Mouse (Mus musculus) limb, embryonic 15.5 days (tissue): Measurements from ENCODE around the gene Gngt2. TPM values are rescaled to one million over a fixed set of nuclear protein-coding genes. Genes with fewer than 3 reads are reported as not detected.

Source experiments
- ATAC-seq: fragments of 200-750 bp; cut with Nextera tagmentation; 2 replicates; pipeline ENCODE4 v1.8.0; 2017; ENCODE audit warnings: low read depth, moderate TSS enrichment; ENCODE audit not compliant: insufficient number of reproducible peaks, low FRiP score, low TSS enrichment
- H3K27ac ChIP-seq: fragments of 300-500 bp; sonication (generic); 2 replicates; pipeline ENCODE4 v1.5.1; 2015; ENCODE audit warnings: moderate library complexity, mild to moderate bottlenecking, inconsistent platforms
- H3K27me3 ChIP-seq: fragments of 300-500 bp; sonication (generic); 2 replicates; pipeline ENCODE4 v1.6.1; 2015; ENCODE audit warnings: inconsistent platforms
- H3K36me3 ChIP-seq: fragments of 300-500 bp; sonication (generic); 2 replicates; pipeline ENCODE4 v1.6.1; 2015; ENCODE audit warnings: inconsistent platforms
- H3K4me1 ChIP-seq: fragments of 300-500 bp; sonication (generic); 2 replicates; pipeline ENCODE4 v1.6.1; 2015; ENCODE audit warnings: inconsistent platforms
- H3K4me2 ChIP-seq: fragments of 300-500 bp; sonication (generic); 2 replicates; pipeline ENCODE4 v1.6.1; 2015; ENCODE audit warnings: mild to moderate bottlenecking, inconsistent platforms
- H3K4me3 ChIP-seq: fragments of 300-500 bp; sonication (generic); 2 replicates; pipeline ENCODE4 v1.5.1; 2015; ENCODE audit warnings: mild to moderate bottlenecking, inconsistent platforms
- H3K9ac ChIP-seq: fragments of 300-500 bp; sonication (generic); 2 replicates; pipeline ENCODE4 v1.6.1; 2015; ENCODE audit warnings: inconsistent platforms
- H3K9me3 ChIP-seq: fragments of 300-500 bp; sonication (generic); 2 replicates; pipeline ENCODE4 v1.6.1; 2016; ENCODE audit warnings: inconsistent platforms
- WGBS: fragments of 180-500 bp; shearing (Covaris S2); methylation state at CpG from one replicate; pipeline ENCODE4 v1.1.7; 2015; 5-methylcytosine and 5-hydroxymethylcytosine counted together
- polyA plus RNA-seq: library from polyadenylated mRNA; unstranded; fragments of >200 nt; fragmentation: Nextera tagmentation; extraction: Ambion mirVana; gene quantifications from 2 replicates; pipeline ENCODE4 v1.2.1, GENCODE M21; 2015

The Gngt2 gene
- 16.9 and 18.7 TPM in 2 replicates for polyA plus RNA-seq

DNA sequence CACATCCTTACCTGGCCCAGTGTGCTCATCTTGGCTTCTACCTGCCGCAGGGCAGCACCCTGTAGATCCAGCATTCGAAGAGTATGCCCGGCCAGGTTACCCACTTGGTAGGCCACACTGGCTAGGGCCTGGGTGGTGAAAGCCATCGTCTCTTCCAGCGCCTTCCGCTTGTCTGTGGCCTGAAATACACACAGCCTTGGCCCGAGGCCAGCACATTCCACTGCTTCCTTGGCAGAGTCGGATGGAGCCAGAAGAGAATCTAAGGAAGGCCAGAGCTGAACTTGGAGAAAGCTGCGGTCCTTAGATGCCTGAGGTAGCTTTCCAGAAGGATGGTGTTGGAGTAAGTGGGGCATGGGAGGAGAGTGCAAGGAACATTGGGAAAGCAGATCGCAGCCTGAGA lies at the start of gene Gngt2:
Gene Gngt2 (plus strand): TSS at position 158 of the 400 bp plus-strand sequence.
- Histone ChIP-seq H3K27ac (peak within 1 kb of the TSS; percentile 34), H3K9me3 (no peaks in the 10 kb centered on the region), H3K27me3 (peaks cover 59% of the 10 kb centered on the region), H3K9ac (no peak within 1 kb of the TSS), H3K4me1 (peaks cover 58% of the 10 kb centered on the region), H3K4me3 (no peak within 1 kb of the TSS), H3K36me3 (no peaks in the 10 kb centered on the region), H3K4me2 (0 out of 2 replicates have a peak within 1 kb of the TSS, but pooled peaks have one; percentile 6)
- 37% methylated on average over 10 of the region's 10 CpGs for WGBS
- ATAC-seq: no peak

GRCm38 (mm10) chr11:95789451-95789891 lies 47.5 kb upstream of the Gngt2 start:
- Histone ChIP-seq H3K4me2 (no peak overlapping the region), H3K9me3 (no peaks in the 10 kb centered on the region), H3K36me3 (no peaks in the 10 kb centered on the region), H3K4me3 (no peak overlapping the region), H3K4me1 (no peaks in the 10 kb centered on the region), H3K27me3 (no peaks in the 10 kb centered on the region), H3K27ac (no peak overlapping the region), H3K9ac (no peak overlapping the region)
- WGBS: 75% methylated on average over 8 of the region's 8 CpGs
- ATAC-seq: no peak

- 62% methylated on average over 13 of the region's 13 CpGs for WGBS
- H3K9me3 ChIP-seq: no peaks in the 10 kb centered on the region
These were observed 45.2 kb upstream of the Gngt2 start for GRCm38 (mm10) chr11:95791787-95792186.

GRCm38 (mm10) chr11:95792950-95793509 lies 44.0 kb upstream of the Gngt2 start:
- 93% methylated on average over 8 of the region's 8 CpGs for WGBS
- peaks cover 16% of the 10 kb centered on the region for H3K27me3 ChIP-seq

More at GRCm38 (mm10) chr11:95791787-95792186, 45.2 kb upstream of the Gngt2 start:
- peaks cover 8% of the 10 kb centered on the region for H3K4me1 ChIP-seq
- H3K4me2 ChIP-seq: no peak overlapping the region
- no peak overlapping the region for H3K9ac ChIP-seq
- peaks cover 8% of the 10 kb centered on the region; the same call in 1 of the 2 replicates for H3K27me3 ChIP-seq
- H3K36me3 ChIP-seq: no peaks in the 10 kb centered on the region
- H3K4me3 ChIP-seq: no peak overlapping the region
- H3K27ac ChIP-seq: no peak overlapping the region
- no peak for ATAC-seq

GRCm38 (mm10) chr11:95794201-95794600 lies 42.8 kb upstream of the Gngt2 start:
- H3K9me3 ChIP-seq: no peaks in the 10 kb centered on the region
- 55% methylated on average over 5 of the region's 5 CpGs for WGBS
- peaks cover 13% of the 10 kb centered on the region for H3K4me1 ChIP-seq
- no peak overlapping the region for H3K4me2 ChIP-seq
- H3K27ac ChIP-seq: no peak overlapping the region
- H3K9ac ChIP-seq: no peak overlapping the region
- H3K4me3 ChIP-seq: no peak overlapping the region
- ATAC-seq: no peak
- H3K36me3 ChIP-seq: no peaks in the 10 kb centered on the region
- peaks cover 16% of the 10 kb centered on the region for H3K27me3 ChIP-seq

More at GRCm38 (mm10) chr11:95792950-95793509, 44.0 kb upstream of the Gngt2 start:
- no peaks in the 10 kb centered on the region for H3K9me3 ChIP-seq
- no peak overlapping the region for H3K4me3 ChIP-seq
- peaks cover 13% of the 10 kb centered on the region for H3K4me1 ChIP-seq
- H3K4me2 ChIP-seq: no peak overlapping the region
- ATAC-seq: no peak
- H3K36me3 ChIP-seq: no peaks in the 10 kb centered on the region
- H3K9ac ChIP-seq: no peak overlapping the region
- no peak overlapping the region for H3K27ac ChIP-seq

DNA sequence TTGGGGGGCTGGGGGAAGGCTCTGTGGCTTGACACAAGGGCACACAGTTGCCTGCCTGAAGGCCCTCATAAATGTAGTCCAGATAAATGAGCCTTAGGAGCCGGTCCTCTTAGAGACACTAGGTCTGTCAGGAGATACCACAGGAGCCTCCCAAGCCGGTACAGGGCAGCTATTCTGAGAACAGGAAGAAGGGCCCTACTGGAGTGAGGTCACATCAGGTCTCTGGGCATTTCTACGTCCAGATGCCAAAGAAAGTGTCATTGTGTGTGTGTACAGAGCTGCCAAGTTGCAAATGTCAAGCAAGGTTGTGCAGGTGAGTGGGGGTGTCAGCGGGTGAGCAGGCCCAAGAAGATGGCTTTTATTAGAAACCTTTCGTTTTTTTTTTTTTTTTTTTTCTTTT lies 41.4 kb upstream of the Gngt2 start:
- WGBS: 48% methylated on average over 5 of the region's 5 CpGs
- no peak for ATAC-seq
- H3K36me3 ChIP-seq: no peaks in the 10 kb centered on the region

DNA sequence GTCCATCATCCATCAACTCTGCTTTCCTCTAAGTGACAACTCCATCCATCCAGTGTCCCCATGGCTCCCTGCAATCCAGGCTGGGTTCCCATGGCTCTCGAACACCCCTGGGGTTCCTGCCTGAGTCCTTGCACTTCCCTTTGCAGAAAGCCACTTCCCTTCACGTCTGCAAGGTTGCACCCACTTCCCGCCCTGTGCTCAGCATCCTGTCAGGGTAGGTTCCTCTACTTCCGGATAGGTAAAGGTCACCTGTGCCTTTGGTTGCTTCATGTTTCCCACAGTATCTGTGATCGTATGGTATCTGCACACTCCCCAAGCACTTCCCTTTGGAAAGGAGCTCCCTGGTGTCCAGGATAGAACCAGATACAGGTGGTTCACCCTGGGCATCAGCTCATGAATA lies 32.0 kb upstream of the Gngt2 start:
- Histone ChIP-seq H3K27ac (no peak overlapping the region), H3K9ac (no peak overlapping the region), H3K36me3 (no peaks in the 10 kb centered on the region), H3K27me3 (no peaks in the 10 kb centered on the region), H3K4me1 (no peaks in the 10 kb centered on the region), H3K9me3 (no peaks in the 10 kb centered on the region), H3K4me3 (no peak overlapping the region), H3K4me2 (no peak overlapping the region)
- WGBS: 71% methylated on average over 5 of the region's 5 CpGs
- no peak for ATAC-seq

More for the DNA sequence above, 41.4 kb upstream of the Gngt2 start:
- Histone ChIP-seq H3K9ac (no peak overlapping the region), H3K9me3 (no peaks in the 10 kb centered on the region), H3K4me2 (no peak overlapping the region), H3K27me3 (peaks cover 16% of the 10 kb centered on the region), H3K27ac (no peak overlapping the region), H3K4me3 (no peak overlapping the region), H3K4me1 (peaks cover 13% of the 10 kb centered on the region)

GRCm38 (mm10) chr11:95805527-95805926 lies 31.5 kb upstream of the Gngt2 start:
- Histone ChIP-seq H3K27ac (no peak overlapping the region), H3K4me1 (no peaks in the 10 kb centered on the region), H3K9me3 (no peaks in the 10 kb centered on the region), H3K27me3 (no peaks in the 10 kb centered on the region), H3K4me3 (no peak overlapping the region), H3K4me2 (no peak overlapping the region), H3K36me3 (no peaks in the 10 kb centered on the region), H3K9ac (no peak overlapping the region)
- ATAC-seq: no peak
- 31% methylated on average over 3 of the region's 3 CpGs for WGBS

DNA sequence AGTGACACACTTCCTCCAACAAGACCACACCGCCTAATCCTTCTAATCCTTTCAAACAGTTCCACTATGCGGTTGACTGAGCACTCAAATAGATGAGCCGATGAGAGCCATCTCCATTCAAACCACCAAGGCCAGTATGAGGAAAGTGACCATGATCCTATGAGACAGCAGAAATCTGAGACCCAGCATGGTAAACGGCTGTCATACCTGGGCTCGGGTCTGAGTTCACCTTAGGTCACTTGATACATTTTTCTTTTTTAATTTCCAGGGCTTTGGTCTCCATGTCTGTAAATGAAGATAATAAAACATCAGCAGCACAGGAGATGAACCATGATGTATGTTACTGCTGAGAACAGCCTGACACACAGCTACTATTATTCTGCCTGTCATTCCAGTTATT lies 29.1 kb upstream of the Gngt2 start:
- H3K4me3 ChIP-seq: no peak overlapping the region
- no peaks in the 10 kb centered on the region for H3K4me1 ChIP-seq
- 94% methylated on average over 5 of the region's 5 CpGs for WGBS
- no peak overlapping the region for H3K27ac ChIP-seq
- H3K9ac ChIP-seq: no peak overlapping the region
- H3K9me3 ChIP-seq: no peaks in the 10 kb centered on the region
- ATAC-seq: no peak
- no peaks in the 10 kb centered on the region for H3K36me3 ChIP-seq
- H3K27me3 ChIP-seq: no peaks in the 10 kb centered on the region
- H3K4me2 ChIP-seq: no peak overlapping the region

DNA sequence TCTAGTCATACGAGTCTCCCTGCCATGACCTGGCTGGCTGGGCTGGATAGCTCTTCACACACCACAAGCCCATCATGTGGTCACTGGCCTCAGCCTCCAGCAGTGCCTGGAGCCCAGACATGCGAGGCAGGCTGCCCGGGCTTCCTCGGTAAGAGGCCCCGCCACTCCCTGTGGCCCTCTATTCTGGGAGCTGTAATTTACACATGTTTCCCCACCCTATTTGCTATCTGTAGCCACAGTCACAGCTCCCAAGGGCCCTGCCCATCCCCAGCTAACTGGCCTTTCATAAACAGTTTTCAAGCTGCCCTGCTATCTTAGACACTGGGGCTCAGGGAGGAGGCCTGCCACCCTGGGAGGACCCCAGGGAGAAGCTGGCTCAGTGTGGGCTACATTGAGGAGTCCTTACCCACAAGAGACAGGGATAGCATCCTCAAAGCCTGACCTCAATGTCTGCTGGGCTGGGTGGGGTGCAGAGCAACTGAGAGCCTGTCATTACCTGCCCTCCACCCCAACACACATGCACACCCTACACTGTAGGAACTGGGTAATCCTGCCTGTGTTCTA lies 28.5 kb upstream of the Gngt2 start:
- no peak overlapping the region for H3K9ac ChIP-seq
- no peaks in the 10 kb centered on the region for H3K36me3 ChIP-seq
- no peak overlapping the region for H3K4me3 ChIP-seq
- ATAC-seq: peak; percentile 52; the same call in 1 of the 2 replicates
- no peaks in the 10 kb centered on the region for H3K27me3 ChIP-seq
- no peaks in the 10 kb centered on the region for H3K9me3 ChIP-seq
- no peaks in the 10 kb centered on the region for H3K4me1 ChIP-seq
- H3K27ac ChIP-seq: no peak overlapping the region
- no peak overlapping the region for H3K4me2 ChIP-seq
- 62% methylated on average over 5 of the region's 5 CpGs for WGBS

DNA sequence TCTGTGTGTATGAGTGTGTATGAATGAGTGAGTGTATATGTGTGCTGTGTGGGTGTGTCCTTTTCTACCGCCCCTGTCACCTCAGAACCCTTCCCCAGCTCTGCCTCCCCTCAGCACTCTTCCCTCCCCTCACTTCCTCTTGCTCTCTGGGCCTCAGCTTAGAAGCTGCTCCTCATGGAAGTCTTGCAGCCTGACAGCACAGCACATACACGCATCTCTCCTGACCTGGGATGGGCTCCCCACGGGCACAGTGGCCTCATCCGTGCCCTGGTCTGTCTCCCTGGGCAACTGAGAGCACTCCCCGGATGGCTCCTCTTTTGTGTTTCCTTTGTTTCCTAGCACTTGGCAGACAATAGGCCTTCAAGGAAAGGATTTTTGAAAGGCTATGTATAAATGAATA lies 27.4 kb upstream of the Gngt2 start:
- no peak overlapping the region for H3K4me2 ChIP-seq
- H3K9me3 ChIP-seq: no peaks in the 10 kb centered on the region
- H3K9ac ChIP-seq: no peak overlapping the region
- WGBS: 60% methylated on average over 5 of the region's 5 CpGs
- no peaks in the 10 kb centered on the region for H3K27me3 ChIP-seq
- H3K36me3 ChIP-seq: no peaks in the 10 kb centered on the region
- no peaks in the 10 kb centered on the region for H3K4me1 ChIP-seq
- no peak overlapping the region for H3K4me3 ChIP-seq
- H3K27ac ChIP-seq: no peak overlapping the region
- no peak for ATAC-seq

DNA sequence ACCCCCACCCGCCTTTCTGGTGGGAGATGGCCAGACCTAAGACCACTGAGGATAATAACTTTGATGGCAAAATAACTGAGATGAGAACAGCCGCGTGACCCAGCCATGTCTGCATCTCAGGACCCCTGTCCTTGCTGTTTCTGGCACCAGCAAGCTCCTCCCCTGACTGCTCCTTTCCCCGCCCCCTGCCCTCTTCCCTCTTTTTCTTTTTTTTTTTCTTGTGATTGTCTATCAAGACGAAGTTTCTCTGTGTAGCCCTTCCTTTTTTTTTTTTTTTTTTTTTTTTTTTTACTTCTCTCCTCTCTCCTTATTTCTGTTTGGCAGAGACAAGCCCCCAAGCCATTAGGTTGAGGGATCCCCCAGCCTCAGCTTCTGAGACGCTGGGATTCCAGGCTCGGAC lies 26.2 kb upstream of the Gngt2 start:
- ATAC-seq: no peak
- Histone ChIP-seq H3K4me1 (no peaks in the 10 kb centered on the region), H3K9ac (no peak overlapping the region), H3K27ac (no peak overlapping the region), H3K4me3 (no peak overlapping the region), H3K36me3 (no peaks in the 10 kb centered on the region), H3K9me3 (no peaks in the 10 kb centered on the region), H3K27me3 (no peaks in the 10 kb centered on the region), H3K4me2 (no peak overlapping the region)
- 63% methylated on average over 7 of the region's 7 CpGs for WGBS
